Mouse (Mus musculus): Measurements from ENCODE around the gene Magi1. TPM values are rescaled to one million over a fixed set of nuclear protein-coding genes. Genes with fewer than 3 reads are reported as not detected.

Gene Magi1
- 1.7 and 2.7 TPM in 2 replicates for polyA plus RNA-seq (2012; ENCODE audit: low replicate concordance)

DNA sequence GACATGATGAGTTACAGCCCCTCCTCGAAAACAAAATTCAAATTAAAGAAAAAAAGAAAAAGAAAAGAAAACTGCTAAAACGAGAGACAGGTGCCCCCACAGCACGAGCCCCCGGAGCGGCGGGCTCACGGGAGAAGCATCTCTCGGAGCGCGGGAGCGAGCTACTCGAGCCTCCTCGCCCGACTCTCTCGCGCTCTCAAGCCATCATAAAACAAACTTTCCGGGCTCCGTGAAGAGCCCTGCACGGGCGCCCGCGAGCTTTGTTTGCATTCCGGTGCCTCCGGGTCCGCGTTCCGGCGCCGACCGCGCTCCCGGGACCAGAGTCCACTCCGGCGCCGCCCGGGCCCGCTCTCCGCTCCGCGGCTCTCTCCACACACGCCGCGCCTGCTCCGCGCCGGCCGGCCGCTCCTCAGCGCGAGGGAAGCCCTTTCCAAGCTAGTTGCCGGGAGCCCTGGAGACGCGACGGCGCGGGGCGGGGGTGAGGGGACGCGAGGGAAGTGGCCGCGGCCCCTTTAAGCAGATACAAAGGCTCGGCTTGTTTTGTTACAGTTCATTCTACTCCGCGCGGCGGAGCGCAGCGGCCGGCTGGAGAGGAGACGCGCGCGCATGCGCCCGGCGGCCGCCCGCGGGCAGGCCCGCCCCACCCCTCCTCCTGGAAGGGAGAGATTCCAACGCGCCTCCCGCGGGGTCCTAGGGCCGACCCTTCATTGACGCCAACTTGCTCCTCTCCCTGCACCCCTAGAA, at the start of gene Magi1:
Magi1 (minus strand) TSS at position 600 of the 744 bp plus-strand sequence.

Other genes with a start within 250 kb of the Magi1 start
- 0.84 and 2.0 TPM in 2 replicates for gene Slc25a26, start 216.4 kb upstream of the Magi1 start, polyA plus RNA-seq (2012; ENCODE audit: low replicate concordance)